Mouse (Mus musculus): Measurements from ENCODE around the gene Lrp11.
A peak's percentile ranks its signal among the peaks of the same experiment; 100 is the strongest.

The Lrp11 gene

GRCm38 (mm10) chr10:7623861-7624518, 34.4 kb downstream of the Lrp11 start:
- no peak for DNase-seq

GRCm38 (mm10) chr10:7629092-7629491, 39.5 kb downstream of the Lrp11 start:
- DNase-seq, result no peak

- DNase-seq, result no peak
Observed at GRCm38 (mm10) chr10:7630286-7630685, 40.7 kb downstream of the Lrp11 start.

- DNase-seq, result no peak
Observed at GRCm38 (mm10) chr10:7630951-7631720, 41.5 kb downstream of the Lrp11 start.

GRCm38 (mm10) chr10:7640366-7640765, 50.8 kb downstream of the Lrp11 start:
- DNase-seq, result no peak

- DNase-seq, result no peak
Observed at GRCm38 (mm10) chr10:7645911-7646310, 56.3 kb downstream of the Lrp11 start.

GRCm38 (mm10) chr10:7649059-7649458, 59.5 kb downstream of the Lrp11 start:
- DNase-seq, result no peak

GRCm38 (mm10) chr10:7651057-7651456, 61.5 kb downstream of the Lrp11 start:
- DNase-seq, result no peak

GRCm38 (mm10) chr10:7662471-7663141, 73.0 kb downstream of the Lrp11 start:
- DNase-seq, result no peak

- DNase-seq, result peak; percentile 93 to 96
Observed at GRCm38 (mm10) chr10:7663159-7664026, 73.8 kb downstream of the Lrp11 start.

GRCm38 (mm10) chr10:7664027-7664526, 74.5 kb downstream of the Lrp11 start:
- no peak for DNase-seq

GRCm38 (mm10) chr10:7664889-7665288, 75.3 kb downstream of the Lrp11 start:
- no peak for DNase-seq

- peak; percentile 95 to 97 for DNase-seq
Observed at GRCm38 (mm10) chr10:7667342-7667802, 77.8 kb downstream of the Lrp11 start, which contains the start of gene Nup43. TSS of gene Nup43 (plus strand) at chr10:7667503.

GRCm38 (mm10) chr10:7673673-7674072, 84.1 kb downstream of the Lrp11 start:
- DNase-seq, result peak; percentile 19 to 35
